Mouse (Mus musculus): ENCODE data around the gene Nxpe4. TPM values are rescaled to one million over a fixed set of nuclear protein-coding genes. Genes with fewer than 3 reads are reported as not detected.

Gene Nxpe4
- polyA plus RNA-seq, 1 experiment from 2014 or later = 7.4 TPM

DNA sequence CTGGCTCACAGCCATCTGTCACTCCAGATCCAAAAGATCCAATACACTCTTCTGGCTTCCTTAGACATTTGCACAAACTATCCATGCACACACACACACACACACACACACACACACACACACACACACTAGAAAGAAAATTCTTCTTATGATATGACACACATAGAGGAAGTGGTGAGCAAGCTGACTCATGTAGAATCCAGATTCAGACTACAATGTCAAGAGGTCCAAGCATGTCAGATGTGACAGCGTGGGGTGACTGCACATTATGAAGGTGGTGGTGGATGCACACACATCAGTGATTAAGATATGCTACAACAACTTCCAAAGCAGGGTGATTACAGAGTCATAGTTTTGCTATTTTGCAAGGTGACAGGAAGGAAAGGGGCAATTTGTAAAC, 282.1 kb downstream of the Nxpe4 start:
- Histone ChIP-seq H3K4me1 (replicated peaks) (no peaks in the 10 kb centered on the region), H3K9me3 (no peaks in the 10 kb centered on the region), H3K4me2 (no peak overlapping the region), H3K27ac (no peak overlapping the region), H3K9ac (replicated peaks) (no peak overlapping the region), H3K36me3 (no peaks in the 10 kb centered on the region), H3K27me3 (no peaks in the 10 kb centered on the region), H3K4me3 (replicated peaks) (no peak overlapping the region)
- 90% methylated on average over 1 of the region's 1 CpGs for WGBS
- no peak for ATAC-seq (ENCODE audit: insufficient number of reproducible peaks, insufficient read depth, low FRiP score, low TSS enrichment, low read depth)

DNA sequence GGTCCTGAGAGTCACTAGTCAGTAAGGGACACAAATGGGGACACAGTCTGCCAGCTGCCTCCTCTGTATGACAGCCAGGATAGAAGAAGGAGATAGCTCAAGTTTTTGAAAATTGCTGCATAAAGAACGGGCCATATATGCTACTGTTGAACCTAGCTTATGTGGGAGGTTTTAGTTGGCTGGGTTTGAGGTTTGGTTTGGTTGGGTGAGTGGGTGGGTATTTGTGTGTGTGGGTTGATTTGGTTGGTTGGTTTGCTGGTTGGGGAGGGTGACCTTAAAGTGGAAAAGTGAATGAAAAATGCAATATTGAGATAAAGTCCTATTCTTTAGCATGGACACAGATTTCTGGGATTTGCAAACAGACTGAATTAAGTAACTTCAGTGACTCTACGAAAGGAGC, 283.0 kb downstream of the Nxpe4 start:
- Histone ChIP-seq H3K36me3 (no peaks in the 10 kb centered on the region), H3K9ac (replicated peaks) (no peak overlapping the region), H3K4me3 (replicated peaks) (no peak overlapping the region), H3K27ac (no peak overlapping the region), H3K4me2 (no peak overlapping the region), H3K9me3 (no peaks in the 10 kb centered on the region), H3K4me1 (replicated peaks) (no peaks in the 10 kb centered on the region), H3K27me3 (no peaks in the 10 kb centered on the region)
- no peak for ATAC-seq (ENCODE audit: insufficient number of reproducible peaks, insufficient read depth, low FRiP score, low TSS enrichment, low read depth)
- 79% methylated on average over 2 of the region's 2 CpGs for WGBS

DNA sequence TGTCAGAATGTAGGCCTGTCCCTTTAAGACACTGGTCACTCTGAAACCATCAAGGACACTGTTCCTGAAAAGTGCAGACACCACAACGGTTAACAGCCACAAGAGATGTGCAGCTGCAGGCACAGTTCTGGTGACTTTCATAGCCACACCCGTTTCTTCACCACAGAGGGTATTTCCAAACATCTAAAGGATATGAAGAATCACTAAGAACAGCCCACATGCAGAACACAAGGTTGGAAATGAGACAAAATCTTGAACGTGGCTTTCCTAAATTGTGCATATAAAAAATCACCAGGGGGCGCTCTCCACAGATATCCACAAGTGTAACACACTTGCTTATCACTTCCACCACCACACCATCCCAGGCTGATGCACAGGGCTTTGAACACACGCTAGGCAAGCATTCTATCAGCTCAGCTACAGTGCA, 286.0 kb downstream of the Nxpe4 start:
- Histone ChIP-seq H3K4me2 (no peak overlapping the region), H3K27ac (no peak overlapping the region), H3K4me1 (replicated peaks) (no peaks in the 10 kb centered on the region), H3K9ac (replicated peaks) (no peak overlapping the region), H3K27me3 (no peaks in the 10 kb centered on the region), H3K36me3 (no peaks in the 10 kb centered on the region), H3K4me3 (replicated peaks) (no peak overlapping the region), H3K9me3 (no peaks in the 10 kb centered on the region)
- no peak for ATAC-seq (ENCODE audit: insufficient number of reproducible peaks, insufficient read depth, low FRiP score, low TSS enrichment, low read depth)
- 39% methylated on average over 5 of the region's 5 CpGs for WGBS

Other genes with a start within 250 kb of the Nxpe4 start
- 0.50 and 1.1 TPM in 2 replicates for gene Nxpe2, start 191.4 kb downstream of the Nxpe4 start, polyA plus RNA-seq (2016; fragmentation: Nextera tagmentation; extraction: Ambion mirVana)